Mouse (Mus musculus) kidney, postnatal 0 days (tissue): Measurements from ENCODE around the gene Pla2g2d. TPM values are rescaled to one million over a fixed set of nuclear protein-coding genes. Genes with fewer than 3 reads are reported as not detected.

ENCODE experiments used
- ATAC-seq: fragments of 200-750 bp; cut with Nextera tagmentation; replicated peaks from 2 replicates; pipeline ENCODE4 v1.8.0; 2017; ENCODE audit warnings: low read depth, moderate number of reproducible peaks, moderate TSS enrichment, moderate library complexity; ENCODE audit not compliant: low FRiP score
- DNase-seq: peaks from one replicate; pipeline ENCODE4 v3.0.0-alpha.2; 2016; ENCODE audit warnings: low spot score
- H3K27ac ChIP-seq: fragments of 300-500 bp; sonication (generic); 2 replicates; pipeline ENCODE4 v1.5.1; 2014; ENCODE audit warnings: mild to moderate bottlenecking
- H3K27me3 ChIP-seq: fragments of 300-500 bp; sonication (generic); 2 replicates; pipeline ENCODE4 v1.6.1; 2014; ENCODE audit warnings: low read length, mixed read lengths; ENCODE audit not compliant: insufficient read depth
- H3K36me3 ChIP-seq: fragments of 300-500 bp; sonication (generic); 2 replicates; pipeline ENCODE4 v1.6.1; 2014; ENCODE audit warnings: low read length, mixed read lengths; ENCODE audit not compliant: insufficient read depth
- H3K4me1 ChIP-seq: fragments of 300-500 bp; sonication (generic); replicated peaks from 2 replicates; pipeline ENCODE4 v1.6.1; 2014; ENCODE audit warnings: antibody characterized with exemption, low read length, mixed read lengths; ENCODE audit not compliant: insufficient read depth
- H3K4me2 ChIP-seq: fragments of 300-500 bp; sonication (generic); 2 replicates; pipeline ENCODE4 v1.6.1; 2014; ENCODE audit warnings: mild to moderate bottlenecking, low read length, moderate library complexity, mixed read lengths
- H3K4me3 ChIP-seq: fragments of 300-500 bp; sonication (generic); replicated peaks from 2 replicates; pipeline ENCODE4 v1.5.1; 2014; ENCODE audit warnings: low read depth, low read length
- H3K9ac ChIP-seq: fragments of 300-500 bp; sonication (generic); 2 replicates; pipeline ENCODE4 v1.6.1; 2014; ENCODE audit warnings: low read depth, low read length
- H3K9me3 ChIP-seq: fragments of 300-500 bp; sonication (generic); replicated peaks from 2 replicates; pipeline ENCODE4 v1.6.1; 2016; ENCODE audit warnings: low read length, inconsistent platforms, mixed read lengths
- CTCF ChIP-seq: IDR thresholded peaks from 2 replicates; pipeline ENCODE4 v1.5.1; 2016; ENCODE audit warnings: antibody characterized with exemption, low read depth, mild to moderate bottlenecking, moderate library complexity
- WGBS: fragments of 180-500 bp; shearing (Covaris S2); extraction: QIAGEN DNeasy Blood & Tissue Kit; methylation state at CpG from one replicate; pipeline ENCODE4 v1.1.7; 2014; 5-methylcytosine and 5-hydroxymethylcytosine counted together
- polyA plus RNA-seq: library from polyadenylated mRNA; unstranded; fragments of >200 nt; fragmentation: Nextera tagmentation; extraction: Ambion mirVana; gene quantifications from 2 replicates; pipeline ENCODE4 v1.2.1, GENCODE M21; 2015

Gene Pla2g2d
- polyA plus RNA-seq, 1 experiment from 2014 or later = 0.14 TPM

GRCm38 (mm10) chr4:138739136-138739851 is 36.2 kb upstream of the Pla2g2d start:
- H3K36me3 ChIP-seq = no peaks in the 10 kb centered on the region
- H3K27ac ChIP-seq = no peak overlapping the region
- no peak for ATAC-seq
- H3K4me1 ChIP-seq = no peaks in the 10 kb centered on the region
- no peak overlapping the region for H3K4me3 ChIP-seq
- no peak overlapping the region for H3K9ac ChIP-seq
- H3K27me3 ChIP-seq = no peaks in the 10 kb centered on the region
- TF ChIP-seq CTCF = no peak
- WGBS = 27% methylated on average over 7 of the region's 7 CpGs
- H3K9me3 ChIP-seq = no peaks in the 10 kb centered on the region
- DNase-seq = no peak
- no peak overlapping the region for H3K4me2 ChIP-seq

GRCm38 (mm10) chr4:138745884-138746283 is 29.7 kb upstream of the Pla2g2d start:
- WGBS = 44% methylated on average over 4 of the region's 4 CpGs

GRCm38 (mm10) chr4:138746866-138747265 is 28.7 kb upstream of the Pla2g2d start:
- DNase-seq (no peak), ATAC-seq (no peak)
- Histone ChIP-seq H3K4me2 (no peak overlapping the region), H3K4me1 (no peaks in the 10 kb centered on the region), H3K27me3 (no peaks in the 10 kb centered on the region), H3K9ac (no peak overlapping the region), H3K27ac (no peak overlapping the region), H3K4me3 (no peak overlapping the region), H3K36me3 (no peaks in the 10 kb centered on the region), H3K9me3 (no peaks in the 10 kb centered on the region)
- no peak for TF ChIP-seq CTCF
- WGBS = 89% methylated on average over 9 of the region's 9 CpGs

More at GRCm38 (mm10) chr4:138745884-138746283, 29.7 kb upstream of the Pla2g2d start:
- Histone ChIP-seq H3K4me1 (no peaks in the 10 kb centered on the region), H3K4me2 (no peak overlapping the region), H3K4me3 (no peak overlapping the region), H3K27ac (no peak overlapping the region), H3K9ac (no peak overlapping the region), H3K27me3 (no peaks in the 10 kb centered on the region), H3K9me3 (no peaks in the 10 kb centered on the region), H3K36me3 (no peaks in the 10 kb centered on the region)
- peak; percentile 31; the same call in 1 of the 2 replicates for TF ChIP-seq CTCF
- DNase-seq (peak; percentile 85), ATAC-seq (no peak; the same call in 1 of the 2 replicates)

GRCm38 (mm10) chr4:138747851-138748250 is 27.7 kb upstream of the Pla2g2d start:
- no peaks in the 10 kb centered on the region for H3K36me3 ChIP-seq
- WGBS = 59% methylated on average over 10 of the region's 10 CpGs
- no peak overlapping the region for H3K4me2 ChIP-seq
- no peaks in the 10 kb centered on the region for H3K27me3 ChIP-seq
- DNase-seq (no peak), ATAC-seq (peak; percentile 48; the same call in 1 of the 2 replicates)
- H3K4me3 ChIP-seq = no peak overlapping the region
- no peak overlapping the region for H3K9ac ChIP-seq
- H3K9me3 ChIP-seq = no peaks in the 10 kb centered on the region
- no peak overlapping the region for H3K27ac ChIP-seq
- TF ChIP-seq CTCF = peak; percentile 6; the same call in 1 of the 2 replicates
- no peaks in the 10 kb centered on the region for H3K4me1 ChIP-seq

GRCm38 (mm10) chr4:138748369-138749072 is 27.0 kb upstream of the Pla2g2d start:
- H3K4me3 ChIP-seq = no peak overlapping the region
- no peaks in the 10 kb centered on the region for H3K27me3 ChIP-seq
- DNase-seq = peak; percentile 75
- H3K27ac ChIP-seq = no peak overlapping the region
- no peak overlapping the region for H3K9ac ChIP-seq
- no peaks in the 10 kb centered on the region for H3K4me1 ChIP-seq
- no peak overlapping the region for H3K4me2 ChIP-seq
- 57% methylated on average over 8 of the region's 8 CpGs for WGBS
- TF ChIP-seq CTCF = peak; percentile 82
- no peaks in the 10 kb centered on the region for H3K9me3 ChIP-seq
- no peak for ATAC-seq
- H3K36me3 ChIP-seq = no peaks in the 10 kb centered on the region

GRCm38 (mm10) chr4:138752603-138753002 is 22.9 kb upstream of the Pla2g2d start:
- Histone ChIP-seq H3K27me3 (no peaks in the 10 kb centered on the region), H3K9me3 (no peaks in the 10 kb centered on the region), H3K4me3 (no peak overlapping the region), H3K4me1 (no peaks in the 10 kb centered on the region), H3K4me2 (no peak overlapping the region), H3K27ac (no peak overlapping the region), H3K9ac (no peak overlapping the region), H3K36me3 (no peaks in the 10 kb centered on the region)
- TF ChIP-seq CTCF = peak; percentile 21; the same call in 1 of the 2 replicates
- WGBS = 93% methylated on average over 6 of the region's 6 CpGs
- ATAC-seq = no peak
- DNase-seq = no peak
